Mouse (Mus musculus) frontal cortex, postnatal 36 days (tissue): ENCODE results near the gene Zkscan2.

ENCODE experiments used
- DNase-seq, 2 experiments: peaks; one replicate each; pipeline ENCODE4 v3.0.0; 2022; ENCODE audit warnings: low spot score in 2 of 2

Zkscan2 gene

GRCm38 (mm10) chr7:123500239-123501219, at the start of gene Zkscan2:
TSS of gene Zkscan2 (minus strand) at chr7:123500449.
- peak; percentile 84 to 92 for DNase-seq

- DNase-seq, result no peak
These were observed 28.9 kb upstream of the Zkscan2 start for GRCm38 (mm10) chr7:123529190-123529589.

- no peak for DNase-seq
These were observed 25.5 kb upstream of the Zkscan2 start for GRCm38 (mm10) chr7:123525761-123526160.

- peak; percentile 80 to 90 for DNase-seq
These were observed 24.1 kb upstream of the Zkscan2 start for GRCm38 (mm10) chr7:123524218-123524861.

GRCm38 (mm10) chr7:123507946-123508345, 7.7 kb upstream of the Zkscan2 start:
- no peak for DNase-seq

- no peak for DNase-seq
These were observed 3.1 kb upstream of the Zkscan2 start for GRCm38 (mm10) chr7:123503358-123503757.

GRCm38 (mm10) chr7:123499481-123500238, 589 bp downstream of the Zkscan2 start:
- peak; percentile 10 to 18 for DNase-seq

GRCm38 (mm10) chr7:123487703-123488102, 12.5 kb downstream of the Zkscan2 start:
- peak; percentile 58 to 69 for DNase-seq

GRCm38 (mm10) chr7:123467961-123468360, 32.3 kb downstream of the Zkscan2 start:
- DNase-seq, result no peak

- peak; percentile 68 to 75 for DNase-seq
These were observed 34.4 kb downstream of the Zkscan2 start for GRCm38 (mm10) chr7:123465692-123466387.

GRCm38 (mm10) chr7:123463569-123463968, 36.7 kb downstream of the Zkscan2 start:
- no peak for DNase-seq

- no peak for DNase-seq
These were observed 38.2 kb downstream of the Zkscan2 start, which contains the start of gene Aqp8 for GRCm38 (mm10) chr7:123462070-123462501. TSS of gene Aqp8 (plus strand) at chr7:123462291.

GRCm38 (mm10) chr7:123461316-123461715, 38.9 kb downstream of the Zkscan2 start:
- no peak for DNase-seq

GRCm38 (mm10) chr7:123459247-123459646, 41.0 kb downstream of the Zkscan2 start:
- DNase-seq, result no peak

- DNase-seq, result no peak
These were observed 41.9 kb downstream of the Zkscan2 start for GRCm38 (mm10) chr7:123458309-123458708.

GRCm38 (mm10) chr7:123455088-123455487, 45.2 kb downstream of the Zkscan2 start:
- no peak for DNase-seq

- DNase-seq, result no peak
These were observed 47.2 kb downstream of the Zkscan2 start for GRCm38 (mm10) chr7:123453066-123453465.

- DNase-seq, result no peak
These were observed 47.7 kb downstream of the Zkscan2 start for GRCm38 (mm10) chr7:123452551-123452950.

GRCm38 (mm10) chr7:123450515-123450914, 49.7 kb downstream of the Zkscan2 start:
- DNase-seq, result no peak

GRCm38 (mm10) chr7:123449676-123450075, 50.6 kb downstream of the Zkscan2 start:
- no peak for DNase-seq

GRCm38 (mm10) chr7:123448794-123449193, 51.5 kb downstream of the Zkscan2 start:
- no peak for DNase-seq
